Mouse (Mus musculus): ENCODE results near the gene Alkbh6. TPM values are rescaled to one million over a fixed set of nuclear protein-coding genes. Genes with fewer than 3 reads are reported as not detected.
A peak's percentile ranks its signal among the peaks of the same experiment; 100 is the strongest.

The Alkbh6 gene
- polyA plus RNA-seq, 1 experiment from 2014 or later: 93.4 TPM

DNA sequence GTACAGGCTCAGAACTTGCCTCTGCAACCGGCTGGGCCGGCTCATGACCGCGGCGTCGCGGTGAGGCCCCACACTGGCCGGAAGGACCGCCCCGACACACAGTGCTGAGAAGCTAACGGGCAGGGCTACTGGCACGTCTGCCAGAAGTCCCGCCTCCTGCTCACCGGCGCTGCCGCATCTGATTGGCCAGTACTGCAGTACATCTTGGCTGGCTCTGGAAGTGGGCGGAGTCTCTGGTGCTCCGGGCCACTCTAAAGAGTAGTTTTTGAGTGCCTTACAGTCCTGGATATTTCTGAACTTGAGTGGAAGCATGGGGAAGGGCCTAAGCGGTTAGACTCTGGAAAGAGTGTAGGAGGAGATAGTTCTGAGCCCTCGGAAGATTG, 13.8 kb downstream of the Alkbh6 start:
- Histone ChIP-seq H3K4me1 (peaks cover 21% of the 10 kb centered on the region), H3K9me3 (0 out of 2 replicates have a peak, but pooled peaks cover 5% of the 10 kb centered on the region), H3K27ac (peak overlapping the region; percentile 82), H3K27me3 (replicated peaks) (0 out of 2 replicates have a peak, but pooled peaks cover 2% of the 10 kb centered on the region), H3K4me2 (replicated peaks) (peak overlapping the region; percentile 83), H3K9ac (peak overlapping the region; percentile 86), H3K36me3 (0 out of 2 replicates have a peak, but pooled peaks cover 4% of the 10 kb centered on the region), H3K4me3 (peak overlapping the region; percentile 83)
- peak; percentile 99 for ATAC-seq (ENCODE audit: low FRiP score, low read depth)
- under 1% methylated on average over 20 of the region's 20 CpGs for WGBS

DNA sequence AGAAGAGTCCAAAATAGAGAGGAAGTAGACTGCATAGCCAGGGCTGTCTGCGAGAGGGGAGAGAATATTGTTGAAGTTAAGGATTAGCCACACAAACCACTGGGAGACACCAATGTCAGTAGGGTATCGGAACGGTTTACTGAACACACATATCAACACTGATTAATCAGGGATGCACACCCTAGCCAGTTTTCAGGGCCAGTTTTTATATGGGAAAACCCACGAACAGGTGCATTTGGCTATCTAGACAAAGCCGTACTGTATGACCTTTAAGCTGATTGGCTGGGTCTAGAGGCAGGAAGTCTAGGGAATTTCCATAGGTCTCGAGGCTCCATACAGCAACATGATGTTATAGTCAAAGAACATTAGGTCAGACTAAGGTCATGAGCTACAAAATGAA, 14.3 kb downstream of the Alkbh6 start:
- Histone ChIP-seq H3K36me3 (0 out of 2 replicates have a peak, but pooled peaks cover 4% of the 10 kb centered on the region), H3K27ac (no peak overlapping the region), H3K9me3 (0 out of 2 replicates have a peak, but pooled peaks cover 5% of the 10 kb centered on the region), H3K4me3 (peak overlapping the region; percentile 83), H3K9ac (0 out of 2 replicates have a peak overlapping the region, but pooled peaks have one; percentile 86), H3K27me3 (replicated peaks) (0 out of 2 replicates have a peak, but pooled peaks cover 5% of the 10 kb centered on the region), H3K4me2 (replicated peaks) (peak overlapping the region; percentile 83), H3K4me1 (peaks cover 22% of the 10 kb centered on the region)
- 48% methylated on average over 6 of the region's 6 CpGs for WGBS
- ATAC-seq (ENCODE audit: low FRiP score, low read depth): peak; percentile 15

DNA sequence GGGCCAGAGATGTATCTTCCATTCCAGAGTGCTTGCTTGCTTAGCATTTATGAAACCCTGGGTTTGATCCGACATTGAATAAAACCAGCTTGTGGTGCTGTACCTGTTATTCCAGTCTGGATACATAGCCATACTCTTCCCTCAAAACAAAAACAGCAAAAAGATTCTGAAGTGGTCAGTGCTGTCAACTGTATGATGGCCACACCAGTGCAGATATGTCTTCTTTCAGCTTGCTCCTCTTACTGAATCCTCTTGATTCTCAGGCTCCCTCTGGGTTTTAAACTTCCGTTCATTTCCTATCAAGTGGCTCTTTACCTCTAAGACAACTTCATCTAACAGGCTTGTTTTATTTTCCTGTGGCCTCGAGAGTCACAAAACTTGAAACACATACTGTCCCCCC, 15.3 kb downstream of the Alkbh6 start, which contains the start of gene Sdhaf1:
Gene Sdhaf1, minus strand, starts transcription at position 101 of the 400 bp plus-strand sequence.
- H3K36me3 ChIP-seq: 0 out of 2 replicates have a peak, but pooled peaks cover 4% of the 10 kb centered on the region
- 81% methylated on average over 3 of the region's 3 CpGs for WGBS
- H3K4me3 ChIP-seq: peak within 1 kb of the TSS; percentile 83
- H3K4me1 ChIP-seq: peaks cover 22% of the 10 kb centered on the region
- H3K27me3 ChIP-seq (replicated peaks): 0 out of 2 replicates have a peak, but pooled peaks cover 12% of the 10 kb centered on the region
- peak within 1 kb of the TSS; percentile 83 for H3K4me2 ChIP-seq (replicated peaks)
- 0 out of 2 replicates have a peak, but pooled peaks cover 5% of the 10 kb centered on the region for H3K9me3 ChIP-seq
- H3K9ac ChIP-seq: 0 out of 2 replicates have a peak within 1 kb of the TSS, but pooled peaks have one; percentile 86
- no peak for ATAC-seq (ENCODE audit: low FRiP score, low read depth)
- H3K27ac ChIP-seq: no peak within 1 kb of the TSS

DNA sequence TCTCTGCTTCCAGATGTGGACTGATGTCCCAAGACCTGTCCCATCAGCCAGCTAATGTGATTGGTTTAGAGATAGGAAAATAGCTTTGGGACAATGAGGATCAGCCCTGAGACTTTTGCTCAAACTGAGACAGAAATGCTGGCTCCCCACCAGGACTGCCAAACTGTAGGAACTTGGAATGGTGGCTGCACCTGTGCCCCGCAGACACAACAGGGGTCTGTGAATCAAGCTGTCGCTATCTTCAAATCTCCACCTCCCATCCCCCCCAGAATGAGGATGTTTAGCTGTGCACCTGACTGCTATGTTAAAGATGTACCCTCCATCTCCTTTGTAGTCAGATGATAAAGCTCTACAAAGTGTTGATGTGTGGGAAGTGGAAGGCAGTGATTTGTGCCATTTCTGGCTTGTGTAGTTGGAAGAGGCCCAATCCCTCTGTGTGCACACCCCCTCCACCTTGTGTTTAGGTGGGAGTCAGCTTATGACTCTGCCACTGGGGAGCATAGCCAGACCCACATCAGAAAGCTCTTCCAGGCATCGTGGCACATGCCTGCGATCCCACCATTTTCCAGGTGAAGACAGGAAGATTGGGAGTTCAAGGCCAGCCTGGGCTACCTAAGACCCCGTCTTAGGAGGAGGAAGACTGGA, 15.9 kb downstream of the Alkbh6 start:
- Histone ChIP-seq H3K27me3 (replicated peaks) (0 out of 2 replicates have a peak, but pooled peaks cover 15% of the 10 kb centered on the region), H3K4me3 (no peak overlapping the region), H3K9ac (no peak overlapping the region), H3K9me3 (0 out of 2 replicates have a peak, but pooled peaks cover 5% of the 10 kb centered on the region), H3K4me1 (peaks cover 22% of the 10 kb centered on the region), H3K4me2 (replicated peaks) (no peak overlapping the region), H3K27ac (no peak overlapping the region), H3K36me3 (0 out of 2 replicates have a peak, but pooled peaks cover under 1% of the 10 kb centered on the region)
- WGBS: 83% methylated on average over 5 of the region's 5 CpGs
- no peak for ATAC-seq (ENCODE audit: low FRiP score, low read depth)

DNA sequence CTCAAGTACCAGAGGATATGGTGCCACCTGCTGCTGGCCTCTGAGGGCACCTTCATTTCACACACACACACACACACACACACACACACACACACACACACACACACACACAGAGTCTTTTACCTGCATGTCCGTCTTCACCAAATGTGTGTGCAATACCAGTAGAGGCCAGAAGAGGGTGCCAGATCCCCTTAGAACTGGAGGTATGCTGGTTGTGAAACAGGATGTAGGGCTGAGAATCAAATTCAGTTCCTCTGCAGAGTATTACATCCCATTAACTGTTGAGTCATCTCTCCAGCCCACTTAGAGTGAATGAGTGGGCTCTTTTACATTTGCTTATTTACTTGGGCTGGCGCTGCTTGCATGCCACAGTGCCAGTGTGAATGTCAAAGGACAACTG, 16.8 kb downstream of the Alkbh6 start:
- Histone ChIP-seq H3K9me3 (0 out of 2 replicates have a peak, but pooled peaks cover 5% of the 10 kb centered on the region), H3K4me2 (replicated peaks) (no peak overlapping the region), H3K36me3 (no peaks in the 10 kb centered on the region), H3K4me3 (no peak overlapping the region), H3K27me3 (replicated peaks) (0 out of 2 replicates have a peak, but pooled peaks cover 15% of the 10 kb centered on the region), H3K9ac (no peak overlapping the region), H3K27ac (no peak overlapping the region), H3K4me1 (peaks cover 22% of the 10 kb centered on the region)
- WGBS: 42% methylated on average over 2 of the region's 2 CpGs
- ATAC-seq (ENCODE audit: low FRiP score, low read depth): no peak

DNA sequence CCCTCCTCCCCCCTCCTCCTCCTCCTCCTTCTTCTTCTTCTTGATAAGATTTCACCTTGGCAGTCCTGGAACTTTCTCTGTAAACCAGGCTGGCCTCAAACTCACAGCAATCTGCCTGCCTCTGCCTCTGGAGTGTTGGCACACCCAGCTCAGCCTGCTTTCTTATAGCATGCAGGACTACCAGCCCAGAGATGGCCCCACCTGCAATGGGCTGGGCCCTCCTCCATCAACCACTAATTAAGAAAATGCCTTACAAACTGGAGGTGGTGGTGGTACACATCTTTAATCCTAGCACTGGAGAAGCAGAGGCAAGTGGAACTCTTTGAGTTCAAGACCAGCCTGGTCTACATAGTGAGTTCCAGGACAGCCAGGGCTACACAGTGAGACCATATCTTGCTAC, 17.9 kb downstream of the Alkbh6 start:
- Histone ChIP-seq H3K4me2 (replicated peaks) (no peak overlapping the region), H3K9ac (no peak overlapping the region), H3K4me3 (no peak overlapping the region), H3K27ac (no peak overlapping the region), H3K4me1 (peaks cover 16% of the 10 kb centered on the region), H3K9me3 (0 out of 2 replicates have a peak, but pooled peaks cover 5% of the 10 kb centered on the region), H3K36me3 (no peaks in the 10 kb centered on the region), H3K27me3 (replicated peaks) (0 out of 2 replicates have a peak, but pooled peaks cover 15% of the 10 kb centered on the region)
- no peak for ATAC-seq (ENCODE audit: low FRiP score, low read depth)

DNA sequence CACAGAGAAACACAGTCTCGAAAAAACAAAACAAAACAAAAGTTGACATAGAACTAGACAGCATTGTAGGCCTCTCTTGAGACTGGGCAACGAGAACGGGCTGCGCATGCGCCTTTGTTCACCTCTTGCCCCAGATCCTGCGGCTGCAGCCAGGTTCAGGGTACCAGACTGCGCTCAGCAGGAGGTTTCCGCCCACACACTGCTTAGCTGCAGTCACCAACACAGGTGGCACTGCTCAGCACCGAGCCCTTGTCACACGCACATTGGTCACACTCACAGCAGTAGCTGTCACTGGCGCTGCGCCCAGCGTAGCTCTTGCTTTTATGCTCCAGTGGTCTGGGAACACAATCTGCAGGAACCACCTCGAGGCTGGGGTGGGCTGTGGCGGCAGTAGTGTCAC, 18.6 kb downstream of the Alkbh6 start:
- Histone ChIP-seq H3K27ac (no peak overlapping the region), H3K9ac (no peak overlapping the region), H3K4me2 (replicated peaks) (no peak overlapping the region), H3K4me3 (no peak overlapping the region), H3K4me1 (peaks cover 15% of the 10 kb centered on the region; the same call in 1 of the 2 replicates), H3K36me3 (no peaks in the 10 kb centered on the region), H3K9me3 (0 out of 2 replicates have a peak, but pooled peaks cover 5% of the 10 kb centered on the region), H3K27me3 (replicated peaks) (0 out of 2 replicates have a peak, but pooled peaks cover 15% of the 10 kb centered on the region)
- 58% methylated on average over 15 of the region's 15 CpGs for WGBS
- no peak for ATAC-seq (ENCODE audit: low FRiP score, low read depth)

DNA sequence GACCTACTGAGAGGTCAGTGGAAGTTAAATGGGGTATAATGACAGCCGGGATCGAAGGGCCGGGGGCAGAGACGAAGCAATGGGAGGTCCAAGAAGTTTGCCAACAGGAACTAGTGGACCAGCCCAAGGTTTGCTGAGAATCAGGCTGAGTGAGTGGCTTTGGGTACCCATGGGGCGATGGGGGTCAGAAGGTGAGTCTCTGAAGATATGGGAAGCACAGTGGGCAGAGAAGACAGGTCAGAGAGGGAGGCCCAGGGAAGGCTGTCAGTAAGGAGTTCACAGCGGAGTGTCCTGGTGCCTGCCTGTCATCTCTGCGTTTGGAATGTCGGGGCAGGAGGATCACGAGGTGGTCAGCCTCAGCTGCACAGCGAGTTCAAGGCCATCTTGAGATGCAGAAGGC, 19.9 kb downstream of the Alkbh6 start:
- Histone ChIP-seq H3K9ac (no peak overlapping the region), H3K4me2 (replicated peaks) (no peak overlapping the region), H3K36me3 (no peaks in the 10 kb centered on the region), H3K4me3 (no peak overlapping the region), H3K27ac (no peak overlapping the region), H3K27me3 (replicated peaks) (0 out of 2 replicates have a peak, but pooled peaks cover 15% of the 10 kb centered on the region), H3K4me1 (peaks cover 9% of the 10 kb centered on the region; the same call in 1 of the 2 replicates), H3K9me3 (0 out of 2 replicates have a peak, but pooled peaks cover 5% of the 10 kb centered on the region)
- no peak for ATAC-seq (ENCODE audit: low FRiP score, low read depth)
- WGBS: 27% methylated on average over 10 of the region's 10 CpGs

DNA sequence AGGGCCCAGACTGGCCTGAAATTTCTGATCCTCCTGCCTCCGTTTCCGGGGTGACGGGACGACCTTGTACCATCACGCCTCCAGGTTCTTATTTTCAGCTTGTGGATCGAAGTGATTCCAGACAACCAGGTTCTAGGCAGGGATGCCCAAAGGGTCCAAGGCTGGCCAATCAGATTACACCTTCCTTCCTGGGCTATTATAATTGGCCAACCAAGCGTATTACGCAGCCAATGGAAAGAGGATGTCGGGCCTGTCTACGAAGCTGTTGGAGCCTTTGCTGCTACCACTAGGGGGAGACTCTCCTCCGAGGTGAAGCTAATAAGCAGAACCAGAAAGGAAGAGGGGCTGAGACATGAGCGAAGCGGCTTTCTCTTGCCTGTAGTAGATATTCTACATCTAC, 23.4 kb downstream of the Alkbh6 start:
- 7% methylated on average over 13 of the region's 13 CpGs for WGBS
- H3K4me3 ChIP-seq: no peak overlapping the region
- ATAC-seq (ENCODE audit: low FRiP score, low read depth): peak; percentile 92

DNA sequence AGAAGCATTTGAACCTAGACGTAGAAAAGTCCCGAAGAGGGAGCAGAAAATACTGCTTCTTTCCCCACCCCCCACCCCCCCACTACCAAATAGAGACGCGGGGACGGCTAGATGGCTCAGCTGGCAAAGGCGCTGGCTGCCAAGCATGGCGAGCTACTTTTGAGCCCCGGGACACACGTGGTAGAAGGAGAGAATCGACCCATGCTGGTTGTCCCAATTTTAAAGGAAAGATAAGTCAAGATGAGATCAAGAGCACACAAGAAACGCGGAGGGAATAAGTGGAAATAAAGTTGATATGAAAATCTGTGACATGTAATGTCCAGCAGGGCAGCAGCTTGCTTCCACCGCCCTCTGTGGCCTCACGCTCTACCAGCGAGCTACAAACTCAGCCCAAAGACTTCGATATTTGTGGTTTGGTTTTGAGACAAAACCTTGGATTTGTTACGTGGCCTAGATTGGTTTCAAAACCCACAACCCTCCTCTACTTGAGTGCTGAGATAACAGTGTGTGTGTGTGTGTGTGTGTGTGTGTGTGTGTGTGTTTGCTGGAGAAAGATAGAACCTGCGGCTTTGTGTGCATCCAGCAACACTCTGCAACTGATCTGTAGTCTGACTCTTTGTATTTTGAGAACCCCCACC, 24.2 kb downstream of the Alkbh6 start:
- Histone ChIP-seq H3K4me3 (no peak overlapping the region), H3K27me3 (replicated peaks) (peaks cover 29% of the 10 kb centered on the region), H3K4me1 (peaks cover 5% of the 10 kb centered on the region; the same call in 1 of the 2 replicates), H3K9me3 (no peaks in the 10 kb centered on the region), H3K9ac (no peak overlapping the region), H3K36me3 (no peaks in the 10 kb centered on the region), H3K4me2 (replicated peaks) (peak overlapping the region; percentile 50), H3K27ac (no peak overlapping the region)
- ATAC-seq (ENCODE audit: low FRiP score, low read depth): no peak
- WGBS: 68% methylated on average over 18 of the region's 18 CpGs

More for the DNA sequence above, 23.4 kb downstream of the Alkbh6 start:
- peaks cover 34% of the 10 kb centered on the region for H3K27me3 ChIP-seq (replicated peaks)
- H3K4me1 ChIP-seq: peaks cover 9% of the 10 kb centered on the region; the same call in 1 of the 2 replicates
- no peaks in the 10 kb centered on the region for H3K36me3 ChIP-seq
- no peak overlapping the region for H3K27ac ChIP-seq
- H3K4me2 ChIP-seq (replicated peaks): peak overlapping the region; percentile 50
- H3K9ac ChIP-seq: no peak overlapping the region
- H3K9me3 ChIP-seq: no peaks in the 10 kb centered on the region

DNA sequence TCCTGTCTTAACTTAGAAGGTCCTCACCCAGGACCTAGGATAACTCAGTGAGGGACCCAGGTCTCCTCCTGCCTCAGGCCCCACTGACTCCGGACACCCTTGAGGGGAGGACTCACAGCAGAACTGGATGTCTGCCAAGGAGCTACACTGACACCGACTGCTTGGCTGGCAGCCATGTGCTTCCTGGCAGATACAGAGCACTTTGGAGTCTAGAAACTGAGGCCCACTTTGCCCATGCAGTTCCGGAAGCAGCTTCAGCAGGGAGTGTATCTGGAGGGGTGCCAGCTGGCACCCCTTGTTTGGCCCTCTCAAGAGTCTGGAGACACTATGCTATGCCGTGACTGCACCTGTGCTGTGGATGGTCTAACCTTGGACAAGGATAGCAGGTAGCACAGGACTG, 24.9 kb downstream of the Alkbh6 start:
- Histone ChIP-seq H3K4me1 (peaks cover 5% of the 10 kb centered on the region; the same call in 1 of the 2 replicates), H3K9me3 (no peaks in the 10 kb centered on the region), H3K36me3 (no peaks in the 10 kb centered on the region), H3K27me3 (replicated peaks) (peaks cover 26% of the 10 kb centered on the region), H3K4me3 (no peak overlapping the region), H3K9ac (no peak overlapping the region), H3K4me2 (replicated peaks) (no peak overlapping the region), H3K27ac (no peak overlapping the region)
- WGBS: 56% methylated on average over 4 of the region's 4 CpGs
- ATAC-seq (ENCODE audit: low FRiP score, low read depth): 0 out of 2 replicates have a peak, but pooled peaks have one; percentile 11

DNA sequence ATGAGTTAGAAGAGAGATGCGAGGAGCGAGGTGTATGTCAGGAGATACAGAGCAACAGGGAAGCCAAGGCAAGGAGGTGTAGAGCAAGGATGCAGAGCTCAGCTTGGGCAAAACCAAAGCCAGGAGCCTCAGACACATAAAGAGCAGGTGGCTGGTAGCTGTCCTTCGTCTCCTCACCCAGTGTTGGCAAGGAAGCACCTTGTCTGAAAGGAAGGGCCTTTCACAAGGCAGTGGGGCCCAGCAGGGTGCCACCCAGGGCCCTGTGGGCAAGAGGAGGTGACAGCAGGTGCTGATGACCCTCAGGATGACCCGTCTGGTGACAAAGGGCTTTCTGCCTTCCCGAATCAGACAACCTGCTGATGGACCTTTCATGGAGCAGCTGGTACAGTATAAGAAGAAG, 26.0 kb downstream of the Alkbh6 start:
- Histone ChIP-seq H3K4me3 (no peak overlapping the region), H3K27me3 (replicated peaks) (peaks cover 19% of the 10 kb centered on the region), H3K36me3 (no peaks in the 10 kb centered on the region), H3K9ac (no peak overlapping the region), H3K9me3 (no peaks in the 10 kb centered on the region), H3K27ac (no peak overlapping the region), H3K4me1 (peaks cover 5% of the 10 kb centered on the region; the same call in 1 of the 2 replicates), H3K4me2 (replicated peaks) (no peak overlapping the region)
- WGBS: 61% methylated on average over 5 of the region's 5 CpGs
- ATAC-seq (ENCODE audit: low FRiP score, low read depth): no peak
